ENCODE assay signal across 7 mouse cellular contexts in genomic region chr1:192736002-192736426, GRCm38 (mm10). TPM values are rescaled to one million over a fixed set of nuclear protein-coding genes. Genes with fewer than 3 reads are reported as not detected.
DNase-seq lines count a peak whose midpoint lies in the region; ATAC-seq and TF ChIP-seq lines count a peak whose summit lies in the region.

No protein-coding gene starts in this region.

- no peaks in the 10 kb centered on the region for H3K36me3 ChIP-seq in lung, embryonic 15.5 days
- H3K36me3 ChIP-seq in kidney, adult 2 months (ENCODE audit: control insufficient read depth, insufficient read depth, low read length): no peaks in the 10 kb centered on the region

- H3K9me3 ChIP-seq in lung, embryonic 15.5 days: no peaks in the 10 kb centered on the region

- no peak overlapping the region for H3K4me3 ChIP-seq in lung, embryonic 15.5 days
- H3K4me3 ChIP-seq in lung, adult 2 months (replicated peaks; ENCODE audit: extremely low read depth, low read depth, low read length): no peak overlapping the region
- no peak overlapping the region for H3K4me3 ChIP-seq in kidney, adult 2 months (ENCODE audit: insufficient read depth, low read depth, low read length)

- no peaks in the 10 kb centered on the region for H3K27me3 ChIP-seq in lung, embryonic 15.5 days
- H3K27me3 ChIP-seq in kidney, adult 2 months (replicated peaks; ENCODE audit: control insufficient read depth, insufficient read depth, low read length): no peaks in the 10 kb centered on the region

- peaks cover 14% of the 10 kb centered on the region; the same call in 1 of the 2 replicates for H3K4me1 ChIP-seq in lung, embryonic 15.5 days
- no peaks in the 10 kb centered on the region; the same call in 1 of the 2 replicates for H3K4me1 ChIP-seq in lung, adult 2 months (ENCODE audit: control insufficient read depth, insufficient read depth, low read length)
- H3K4me1 ChIP-seq in kidney, adult 2 months (ENCODE audit: control insufficient read depth, insufficient read depth, low read length): no peaks in the 10 kb centered on the region

- peak; percentile 64 for ATAC-seq in lung, embryonic 15.5 days (ENCODE audit: borderline replicate concordance, extremely low read depth, low FRiP score, low TSS enrichment)
- 0 out of 2 replicates have a peak, but pooled peaks have one; percentile 15 for ATAC-seq in megakaryocyte-erythroid progenitor cell, adult 5-6 weeks (replicated peaks; ENCODE audit: low FRiP score, low TSS enrichment, poor library complexity, severe bottlenecking)

- intact Hi-C loops in gastrocnemius, postnatal 14 days (cut with DNase I; ENCODE audit: low total_unique reads): no loop called here

- H3K27ac ChIP-seq in lung, embryonic 15.5 days: no peak overlapping the region
- peak overlapping the region; percentile 32; the same call in 1 of the 2 replicates for H3K27ac ChIP-seq in kidney, adult 2 months (ENCODE audit: insufficient read depth, low read depth, low read length)

- H3K9ac ChIP-seq in lung, embryonic 15.5 days: no peak overlapping the region

- 41% methylated on average over 9 of the region's 9 CpGs for WGBS in lung, embryonic 15.5 days
- WGBS in lung, adult 2 months: 50% methylated on average over 9 of the region's 9 CpGs
- WGBS in kidney, adult 2 months: 41% methylated on average over 9 of the region's 9 CpGs

- no peak for DNase-seq in lung, adult 2 months
- peak; percentile 10 for DNase-seq in gastrocnemius, postnatal 14 days
- peak; percentile 60 for DNase-seq in kidney, adult 2 months
- no peak for DNase-seq in urinary bladder, adult 18-20 months (ENCODE audit: low spot score in 2 of 2)
- no peak for DNase-seq in retina, postnatal 1 day

- no peak for TF ChIP-seq CTCF in lung, adult 2 months (IDR thresholded peaks at IDR 0.05; ENCODE audit: insufficient read depth, low read length)
- no peak for TF ChIP-seq CTCF in kidney, adult 2 months (conservative IDR thresholded peaks at IDR 0.05; ENCODE audit: insufficient read depth, insufficient read length, low read depth, low read length)

- TF ChIP-seq POLR2A in lung, adult 2 months (IDR thresholded peaks at IDR 0.05; ENCODE audit: borderline replicate concordance, extremely low read depth, low read depth, low read length): no peak
- no peak for TF ChIP-seq POLR2A in kidney, adult 2 months (IDR thresholded peaks at IDR 0.05; ENCODE audit: low read depth, low read length)

- no peak overlapping the region for H3K4me2 ChIP-seq in lung, embryonic 15.5 days

RNA-seq across cellular contexts. Expression of gene Hhat, which starts 35.0 kb away (rescaled TPM):
- polyA plus RNA-seq in lung, embryonic 15.5 days (2015; fragmentation: Nextera tagmentation; extraction: Ambion mirVana): 10.7 TPM in 2 replicates
- polyA plus RNA-seq in lung, adult 2 months (2012; rRNA removed): 2.5 and 2.7 TPM in 2 replicates
- total RNA-seq in gastrocnemius, postnatal 14 days (2021): 1 to 10 TPM; 1.4 to 2.0 TPM
- 4.9 and 7.0 TPM in 2 replicates for polyA plus RNA-seq in kidney, adult 2 months (2012; rRNA removed)
- total RNA-seq in megakaryocyte-erythroid progenitor cell, adult 5-6 weeks (2014; fragmentation: Nextera tagmentation): 1.8 and 8.0 TPM in 2 replicates
- 0.80 and 1.1 TPM in 2 replicates for total RNA-seq in megakaryocyte-erythroid progenitor cell, adult 5-6 weeks (2017)

Comparison
In these comparisons a context has a peak if more than half of its experiments do, and no peak if none do; other contexts are left out.
1. DNase-seq: peak in gastrocnemius, postnatal 14 days (single experiment) and kidney, adult 2 months (single experiment); none in lung, adult 2 months (single experiment), urinary bladder, adult 18-20 months (0 of 2) and retina, postnatal 1 day (single experiment).